Comparison of ENCODE assay signal across 9 mouse cellular contexts in genomic region chr11:85713814-85714208, GRCm38 (mm10).
DNase-seq lines count a peak whose midpoint lies in the region; ATAC-seq lines count a peak whose summit lies in the region.
"Had no signal": no experiment of that assay in that cellular context is flagged by ENCODE, and none has a peak within 500 bp of the region (broad histone marks: within the 10 kb centered on the region; RNA-seq: fewer than 3 reads in every experiment).

No protein-coding gene starts in this region.

- ATAC-seq in heart, embryonic 11.5 days (replicated peaks; ENCODE audit: insufficient number of reproducible peaks, low FRiP score, low TSS enrichment) = no peak
- ATAC-seq in lung, embryonic 15.5 days (ENCODE audit: borderline replicate concordance, extremely low read depth, low FRiP score, low TSS enrichment) = peak; percentile 51; the same call in 1 of the 2 replicates
- ATAC-seq in hindbrain, embryonic 15.5 days (ENCODE audit: low FRiP score, low read depth) = no peak
- ATAC-seq in neural tube, embryonic 15.5 days (ENCODE audit: low FRiP score) = no peak

- intact Hi-C loops in heart, postnatal 36 days (cut with DNase I) = loop anchor here (5.0 kb wide), 2 partner anchors 108 to 192 kb away; no protein-coding TSS in a partner anchor

- no peak for DNase-seq in heart, postnatal 36 days
- DNase-seq in lung, postnatal 36 days = no peak
- no peak for DNase-seq in adrenal gland, adult 2 months
- no peak for DNase-seq in thymus, postnatal 0 days (ENCODE audit: low spot score)
- DNase-seq: cerebellum, adult 9-11 months had no signal

- peaks cover 8% of the 10 kb centered on the region for H3K4me1 ChIP-seq in heart, embryonic 11.5 days (ENCODE audit: control insufficient read depth, insufficient read depth, low read length)
- H3K4me1 ChIP-seq in lung, embryonic 15.5 days = peaks cover 47% of the 10 kb centered on the region
- H3K4me1 ChIP-seq in hindbrain, embryonic 15.5 days (replicated peaks) = peaks cover 17% of the 10 kb centered on the region
- H3K4me1 ChIP-seq in neural tube, embryonic 15.5 days = peaks cover 25% of the 10 kb centered on the region

- no peak overlapping the region for H3K27ac ChIP-seq in heart, embryonic 11.5 days (ENCODE audit: low read depth, low read length)
- H3K27ac ChIP-seq in lung, embryonic 15.5 days = peak overlapping the region; percentile 96
- H3K27ac ChIP-seq in hindbrain, embryonic 15.5 days (replicated peaks) = 0 out of 2 replicates have a peak overlapping the region, but pooled peaks have one; percentile 17
- no peak overlapping the region for H3K27ac ChIP-seq in neural tube, embryonic 15.5 days (replicated peaks)

- H3K4me2 ChIP-seq in heart, embryonic 11.5 days = peak overlapping the region; percentile 42
- H3K4me2 ChIP-seq in lung, embryonic 15.5 days = peak overlapping the region; percentile 32
- no peak overlapping the region for H3K4me2 ChIP-seq in hindbrain, embryonic 15.5 days
- H3K4me2 ChIP-seq in neural tube, embryonic 15.5 days = peak overlapping the region; percentile 17; the same call in 1 of the 2 replicates

- no peak overlapping the region for H3K4me3 ChIP-seq in heart, embryonic 11.5 days (ENCODE audit: low read depth, low read length)
- no peak overlapping the region for H3K4me3 ChIP-seq in lung, embryonic 15.5 days
- H3K4me3 ChIP-seq in hindbrain, embryonic 15.5 days = no peak overlapping the region
- no peak overlapping the region for H3K4me3 ChIP-seq in neural tube, embryonic 15.5 days (replicated peaks)

- 0 out of 2 replicates have a peak, but pooled peaks cover 2% of the 10 kb centered on the region for H3K27me3 ChIP-seq in heart, embryonic 11.5 days (ENCODE audit: control insufficient read depth, insufficient read depth, low read length)
- H3K27me3 ChIP-seq in lung, embryonic 15.5 days = no peaks in the 10 kb centered on the region
- H3K27me3 ChIP-seq in hindbrain, embryonic 15.5 days = no peaks in the 10 kb centered on the region
- peaks cover 6% of the 10 kb centered on the region; the same call in 1 of the 2 replicates for H3K27me3 ChIP-seq in neural tube, embryonic 15.5 days (replicated peaks)

- no peak overlapping the region for H3K9ac ChIP-seq in heart, embryonic 11.5 days (ENCODE audit: low read depth, low read length)
- 0 out of 2 replicates have a peak overlapping the region, but pooled peaks have one; percentile 2 for H3K9ac ChIP-seq in lung, embryonic 15.5 days
- no peak overlapping the region for H3K9ac ChIP-seq in hindbrain, embryonic 15.5 days
- H3K9ac ChIP-seq in neural tube, embryonic 15.5 days (replicated peaks) = no peak overlapping the region

- 25% methylated on average over 2 of the region's 2 CpGs for WGBS in heart, embryonic 11.5 days (ENCODE audit: insufficient replicate concordance)
- WGBS in lung, embryonic 15.5 days = 17% methylated on average over 2 of the region's 2 CpGs
- WGBS in hindbrain, embryonic 15.5 days = 11% methylated on average over 2 of the region's 2 CpGs
- 16% methylated on average over 2 of the region's 2 CpGs for WGBS in neural tube, embryonic 15.5 days

- no peaks in the 10 kb centered on the region for H3K36me3 ChIP-seq in heart, embryonic 11.5 days (ENCODE audit: control insufficient read depth, insufficient read depth, low read length)
- H3K36me3 ChIP-seq in lung, embryonic 15.5 days = no peaks in the 10 kb centered on the region
- H3K36me3 ChIP-seq in hindbrain, embryonic 15.5 days = no peaks in the 10 kb centered on the region
- no peaks in the 10 kb centered on the region for H3K36me3 ChIP-seq in neural tube, embryonic 15.5 days

- no peaks in the 10 kb centered on the region for H3K9me3 ChIP-seq in heart, embryonic 11.5 days (replicated peaks; ENCODE audit: control insufficient read depth, low read length)
- H3K9me3 ChIP-seq in lung, embryonic 15.5 days = no peaks in the 10 kb centered on the region
- no peaks in the 10 kb centered on the region for H3K9me3 ChIP-seq in hindbrain, embryonic 15.5 days
- H3K9me3 ChIP-seq in neural tube, embryonic 15.5 days (replicated peaks) = no peaks in the 10 kb centered on the region

Comparison
In these comparisons a context has a peak if more than half of its experiments do, and no peak if none do; other contexts are left out.
1. H3K27ac ChIP-seq: peak in lung, embryonic 15.5 days (single experiment) and hindbrain, embryonic 15.5 days (single experiment); none in heart, embryonic 11.5 days (single experiment) and neural tube, embryonic 15.5 days (single experiment).